Mouse (Mus musculus): ENCODE data around the gene Man1b1. TPM values are rescaled to one million over a fixed set of nuclear protein-coding genes. Genes with fewer than 3 reads are reported as not detected.
A peak's percentile ranks its signal among the peaks of the same experiment; 100 is the strongest.

Gene Man1b1
- total RNA-seq (2021), result 10 to 100 TPM; 28.2 TPM

DNA sequence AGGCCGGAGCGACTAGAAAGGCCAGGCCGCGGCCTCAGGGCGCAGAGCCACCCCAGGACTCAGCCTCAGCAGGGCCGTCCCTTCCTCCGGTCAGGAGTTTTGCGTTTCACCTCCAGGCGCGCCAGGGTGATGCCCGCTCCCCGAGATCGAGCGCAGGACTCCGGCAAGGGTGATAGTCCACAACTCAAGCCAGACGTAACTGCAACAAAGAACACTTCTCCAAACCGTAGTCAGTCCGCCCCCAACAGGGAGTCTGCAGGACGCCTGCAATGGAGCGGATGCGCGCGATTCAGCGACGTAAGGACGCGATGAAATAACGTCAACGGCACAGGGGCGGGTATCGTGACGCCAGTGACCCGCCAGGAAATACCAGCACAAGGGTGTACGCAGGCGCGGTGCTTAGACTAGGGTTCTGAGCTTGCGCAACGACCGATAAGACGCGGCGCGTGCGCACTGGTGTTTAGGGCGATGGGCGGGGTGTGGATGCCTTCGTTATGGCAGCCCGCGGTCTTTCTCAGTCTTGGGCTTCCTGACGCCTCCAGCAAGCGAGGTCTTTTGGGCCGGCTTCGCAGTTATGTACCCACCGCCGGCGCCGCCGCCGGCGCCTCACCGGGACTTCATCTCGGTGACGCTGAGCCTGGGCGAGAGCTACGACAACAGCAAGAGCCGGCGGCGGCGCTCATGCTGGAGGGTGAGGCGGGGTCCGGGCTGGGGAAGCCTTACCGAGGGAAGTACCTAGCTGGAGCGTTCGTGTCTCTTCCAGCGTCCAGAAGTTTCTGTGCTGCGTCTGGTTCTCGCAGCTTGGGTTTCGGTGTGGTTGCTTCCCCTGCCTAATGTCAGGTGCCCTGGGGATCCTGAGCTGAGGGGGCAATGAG, at the start of gene Man1b1:
Gene Man1b1 (plus strand): TSS at position 53 of the 875 bp plus-strand sequence.
- intact Hi-C loops (cut with DNase I), result loop anchor here (5.0 kb wide), 2 partner anchors 60 to 75 kb away; partner anchors contain the start of genes Anapc2, Ssna1 and Tmem203
- DNase-seq, result peak; percentile 100

DNA sequence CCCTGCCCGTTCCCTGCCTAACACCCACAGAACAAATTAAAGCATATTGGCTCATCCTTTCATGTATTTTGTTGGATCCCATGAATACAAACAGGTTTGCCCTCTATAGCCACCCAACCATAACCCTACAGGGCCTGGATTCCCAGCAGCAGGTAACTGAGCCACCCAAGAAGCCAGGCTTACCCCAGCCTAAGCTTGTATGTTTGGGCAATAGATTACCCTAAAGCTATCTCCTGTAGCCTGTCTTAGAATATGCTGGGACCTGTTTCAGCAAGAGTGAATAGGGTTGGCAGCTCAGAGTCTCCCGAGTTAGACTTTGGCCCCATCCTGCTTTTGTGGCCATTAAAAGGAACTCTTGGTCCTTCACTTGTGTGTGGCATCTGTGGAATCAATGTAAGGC, 46.6 kb upstream of the Man1b1 start:
- no peak for DNase-seq
- intact Hi-C loops (cut with DNase I), result no loop called here

DNA sequence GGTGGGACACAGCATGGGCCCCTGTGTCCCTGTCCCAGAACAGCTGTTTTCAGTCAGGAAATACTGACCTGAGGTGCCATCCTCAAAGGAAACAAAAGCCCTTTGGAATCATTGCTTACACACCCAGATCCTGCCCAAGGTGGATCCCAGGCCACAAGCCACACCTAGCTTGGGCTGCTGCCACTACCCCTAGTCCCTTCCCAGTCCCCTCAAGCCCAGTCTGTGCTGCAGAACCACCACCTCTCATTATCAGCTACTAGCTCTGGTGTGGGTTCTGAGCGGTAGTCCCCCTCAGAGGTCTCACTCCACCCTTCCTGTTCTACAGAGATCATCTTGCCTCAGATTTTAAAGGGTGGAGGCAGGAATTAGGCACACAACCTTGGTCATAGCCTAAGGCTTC, 45.8 kb upstream of the Man1b1 start:
- intact Hi-C loops (cut with DNase I), result no loop called here
- DNase-seq, result no peak

GRCm38 (mm10) chr2:25286837-25287636, 45.1 kb upstream of the Man1b1 start:
- peak; percentile 41 to 49 for DNase-seq
- intact Hi-C loops (cut with DNase I), result no loop called here

DNA sequence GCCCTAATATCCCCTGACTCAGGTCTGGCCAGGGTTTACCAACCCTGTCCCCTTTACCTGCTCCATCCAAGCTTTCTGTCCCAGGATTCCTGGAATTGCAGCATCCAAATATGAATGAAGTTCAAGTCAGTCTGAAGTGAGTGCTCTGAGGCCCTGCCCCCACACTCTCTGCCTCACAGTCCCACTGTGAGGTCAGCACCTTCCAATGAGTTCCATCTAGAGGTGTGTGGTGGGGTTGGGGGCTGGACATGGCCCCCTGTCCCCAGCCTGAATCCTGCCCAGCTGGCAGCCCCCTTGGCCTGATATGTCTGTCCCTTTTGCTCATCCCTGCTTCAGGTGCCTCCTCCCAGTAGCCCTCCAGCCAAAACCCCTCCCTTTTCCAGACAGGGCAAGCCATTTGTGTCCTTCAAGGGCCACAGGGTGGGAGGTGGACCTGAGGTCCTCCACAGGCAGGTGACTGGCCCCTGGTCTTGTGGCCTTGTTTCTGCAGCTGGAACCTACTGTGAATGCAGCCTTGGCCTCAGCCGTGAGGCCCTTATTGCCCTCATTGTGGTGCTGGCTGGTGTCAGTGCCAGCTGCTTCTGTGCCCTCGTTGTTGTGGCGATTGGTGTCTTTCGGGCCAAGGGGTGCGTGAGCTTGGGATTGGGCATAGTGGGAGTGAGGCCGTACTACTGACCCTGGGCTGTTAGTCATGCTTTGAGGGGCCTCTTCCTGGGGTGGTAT, 44.0 kb upstream of the Man1b1 start, which contains the start of gene Tmem210:
Gene Tmem210 (plus strand): TSS at position 219 of the 723 bp plus-strand sequence.
- intact Hi-C loops (cut with DNase I), result no loop called here

GRCm38 (mm10) chr2:25288734-25289345, 43.3 kb upstream of the Man1b1 start:
- intact Hi-C loops (cut with DNase I), result no loop called here
- DNase-seq, result no peak

More for the DNA sequence above, 44.0 kb upstream of the Man1b1 start, which contains the start of gene Tmem210:
- DNase-seq, result no peak

DNA sequence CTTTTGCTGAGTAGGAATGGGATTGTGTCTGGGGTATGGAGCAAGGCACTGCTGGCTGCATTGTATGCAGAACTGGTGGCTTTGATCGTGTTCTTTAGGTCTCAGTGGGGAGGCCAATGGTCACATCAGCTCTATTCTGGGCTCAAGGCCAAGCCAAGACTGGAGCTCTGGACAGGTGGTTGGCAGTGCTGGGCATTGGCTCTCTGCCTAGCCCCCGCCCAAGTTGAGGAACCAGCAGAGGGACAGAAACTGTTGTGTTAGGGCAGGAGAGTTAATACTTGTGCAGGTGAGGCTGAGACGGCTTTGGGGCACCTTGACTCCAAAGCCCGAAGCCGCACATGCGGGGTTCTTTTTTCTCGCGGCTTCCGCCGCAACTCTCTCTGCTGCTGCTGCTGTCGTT, 42.5 kb upstream of the Man1b1 start, which contains the start of gene Lrrc26:
Gene Lrrc26 (plus strand): TSS at position 265 of the 400 bp plus-strand sequence.
- DNase-seq, result peak; percentile 59 to 65

DNA sequence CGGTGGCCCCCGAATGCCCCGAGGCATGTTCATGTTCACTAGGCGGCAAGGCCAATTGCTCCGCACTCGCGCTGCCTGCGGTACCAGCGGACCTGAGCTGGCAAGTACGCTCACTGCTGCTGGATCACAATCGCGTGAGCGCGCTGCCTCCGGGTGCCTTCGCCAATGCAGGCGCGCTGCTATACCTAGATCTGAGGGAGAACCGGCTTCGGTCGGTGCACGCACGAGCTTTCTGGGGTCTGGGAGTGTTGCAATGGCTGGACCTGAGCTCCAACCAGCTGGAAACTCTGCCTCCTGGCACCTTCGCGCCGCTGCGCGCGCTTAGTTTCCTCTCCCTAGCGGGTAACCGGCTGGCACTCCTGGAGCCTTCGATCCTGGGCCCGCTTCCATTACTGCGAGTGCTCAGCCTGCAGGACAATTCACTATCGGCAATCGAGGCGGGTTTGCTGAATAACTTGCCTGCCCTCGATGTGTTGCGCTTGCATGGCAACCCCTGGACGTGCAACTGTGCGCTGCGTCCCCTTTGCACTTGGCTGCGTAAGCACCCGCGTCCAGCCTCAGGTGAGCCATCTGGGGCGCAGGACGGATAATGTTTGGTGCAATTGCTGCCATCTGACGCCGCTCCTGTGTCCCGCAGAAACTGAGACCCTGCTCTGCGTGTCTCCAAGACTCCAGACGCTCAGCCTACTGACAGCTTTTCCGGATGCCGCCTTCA, 41.9 kb upstream of the Man1b1 start:
- peak; percentile 31 to 41 for DNase-seq
- intact Hi-C loops (cut with DNase I), result no loop called here

More for the DNA sequence above, 42.5 kb upstream of the Man1b1 start, which contains the start of gene Lrrc26:
- intact Hi-C loops (cut with DNase I), result no loop called here

DNA sequence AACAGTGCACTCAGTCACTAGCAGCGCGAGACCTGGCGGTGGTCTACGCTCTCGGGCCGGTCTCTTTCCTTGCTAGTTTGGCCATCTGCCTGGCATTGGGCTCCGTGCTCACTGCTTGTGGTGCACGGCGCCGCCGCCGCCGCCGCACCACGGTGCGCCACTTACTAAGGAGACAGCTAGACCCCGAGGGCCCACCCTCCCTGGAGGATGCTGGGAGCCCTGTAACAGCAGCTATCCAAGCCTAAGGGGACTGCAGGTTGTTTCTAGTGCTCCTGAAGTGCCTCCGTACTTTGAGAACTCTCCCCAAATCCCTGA, 41.4 kb upstream of the Man1b1 start:
- intact Hi-C loops (cut with DNase I), result no loop called here
- DNase-seq, result peak; percentile 18 to 30

- intact Hi-C loops (cut with DNase I), result loop anchor here (2.0 kb wide), 1 partner anchor 63 kb away; no protein-coding TSS in a partner anchor
These were observed 40.7 kb upstream of the Man1b1 start for GRCm38 (mm10) chr2:25291184-25292053.

DNA sequence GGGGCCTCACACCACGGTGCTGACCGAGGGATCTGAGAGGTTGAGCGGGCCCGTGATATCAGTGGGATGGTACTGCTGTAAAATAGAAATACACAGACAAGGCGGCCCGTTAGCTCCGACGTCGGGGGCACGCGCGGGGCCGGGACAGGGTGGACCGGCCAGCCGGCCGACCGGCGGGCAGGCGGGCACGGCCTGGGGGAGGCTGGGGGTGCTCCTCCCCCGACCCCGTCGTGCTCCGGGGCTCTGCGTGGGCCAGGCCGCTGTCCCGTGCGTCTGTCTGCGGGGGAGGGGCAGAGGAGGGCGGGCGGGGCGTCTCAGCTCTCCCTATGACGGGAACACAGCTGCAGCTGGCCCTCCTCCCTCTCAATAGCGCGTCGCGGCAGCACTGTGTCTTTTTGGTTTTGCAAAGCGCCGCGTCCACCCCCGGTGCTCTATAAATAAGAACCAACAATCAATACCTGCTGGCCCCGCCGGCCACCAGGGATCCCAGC, 40.0 kb upstream of the Man1b1 start:
- intact Hi-C loops (cut with DNase I), result loop anchor here (2.0 kb wide), 1 partner anchor 63 kb away; no protein-coding TSS in a partner anchor
- DNase-seq, result peak; percentile 25 to 36

More at GRCm38 (mm10) chr2:25291184-25292053, 40.7 kb upstream of the Man1b1 start:
- peak in 1 of 2 experiments; percentile 24 for DNase-seq

DNA sequence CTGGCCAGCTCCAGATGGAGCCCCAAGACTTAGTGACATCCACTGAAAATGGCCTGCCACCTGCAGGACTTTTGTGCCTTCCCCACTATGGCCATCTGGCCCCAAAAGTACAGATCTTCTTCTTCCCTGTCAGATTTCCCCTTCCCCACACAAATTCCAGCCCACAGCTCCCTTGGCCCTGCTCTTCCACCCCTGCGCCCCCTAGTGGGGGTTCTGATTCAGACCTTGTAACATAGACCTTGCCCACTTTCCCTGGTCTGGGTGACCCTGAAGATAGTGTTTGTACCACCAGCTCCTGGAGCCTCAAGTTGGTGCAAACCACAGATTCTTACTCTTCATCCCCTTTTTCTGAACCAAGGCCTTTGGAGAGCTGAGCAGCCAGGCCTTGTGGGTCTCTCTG, 39.3 kb upstream of the Man1b1 start:
- intact Hi-C loops (cut with DNase I), result loop anchor here (2.0 kb wide), 1 partner anchor 64 kb away; no protein-coding TSS in a partner anchor

DNA sequence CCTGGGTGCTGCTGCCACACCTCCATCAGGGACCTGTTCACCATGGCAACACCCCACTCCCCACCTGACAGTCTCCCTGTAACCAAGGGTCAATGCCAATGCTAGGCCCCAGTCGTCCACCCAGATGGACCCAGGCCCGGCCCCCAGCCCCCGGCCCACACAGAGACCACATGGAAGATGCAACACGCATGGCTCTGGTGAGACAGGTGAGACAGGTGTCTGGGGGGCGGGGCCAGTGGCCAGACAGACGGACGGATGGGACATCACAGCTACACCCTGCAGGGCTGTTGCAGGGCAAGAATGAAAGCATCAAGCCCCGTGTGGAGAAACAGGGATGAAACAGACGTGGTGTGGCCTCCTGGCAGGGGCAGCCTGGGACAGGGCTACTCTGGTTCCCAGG, 38.4 kb upstream of the Man1b1 start:
- intact Hi-C loops (cut with DNase I), result loop anchor here (2.0 kb wide), 1 partner anchor 65 kb away; no protein-coding TSS in a partner anchor

More for the DNA sequence above, 39.3 kb upstream of the Man1b1 start:
- DNase-seq, result peak; percentile 74 to 90

GRCm38 (mm10) chr2:25297093-25297492, 35.0 kb upstream of the Man1b1 start:
- no peak for DNase-seq
- intact Hi-C loops (cut with DNase I), result no loop called here

More for the DNA sequence above, 38.4 kb upstream of the Man1b1 start:
- no peak for DNase-seq

- intact Hi-C loops (cut with DNase I), result no loop called here
- DNase-seq, result no peak
These were observed 34.1 kb upstream of the Man1b1 start for GRCm38 (mm10) chr2:25298046-25298445.

GRCm38 (mm10) chr2:25303452-25303851, 28.7 kb upstream of the Man1b1 start:
- no peak for DNase-seq
- intact Hi-C loops (cut with DNase I), result no loop called here

GRCm38 (mm10) chr2:25303931-25304656, 28.0 kb upstream of the Man1b1 start:
- intact Hi-C loops (cut with DNase I), result no loop called here
- DNase-seq, result no peak
